Comparison of ENCODE assay signal across 14 mouse cellular contexts in the genomic region with DNA sequence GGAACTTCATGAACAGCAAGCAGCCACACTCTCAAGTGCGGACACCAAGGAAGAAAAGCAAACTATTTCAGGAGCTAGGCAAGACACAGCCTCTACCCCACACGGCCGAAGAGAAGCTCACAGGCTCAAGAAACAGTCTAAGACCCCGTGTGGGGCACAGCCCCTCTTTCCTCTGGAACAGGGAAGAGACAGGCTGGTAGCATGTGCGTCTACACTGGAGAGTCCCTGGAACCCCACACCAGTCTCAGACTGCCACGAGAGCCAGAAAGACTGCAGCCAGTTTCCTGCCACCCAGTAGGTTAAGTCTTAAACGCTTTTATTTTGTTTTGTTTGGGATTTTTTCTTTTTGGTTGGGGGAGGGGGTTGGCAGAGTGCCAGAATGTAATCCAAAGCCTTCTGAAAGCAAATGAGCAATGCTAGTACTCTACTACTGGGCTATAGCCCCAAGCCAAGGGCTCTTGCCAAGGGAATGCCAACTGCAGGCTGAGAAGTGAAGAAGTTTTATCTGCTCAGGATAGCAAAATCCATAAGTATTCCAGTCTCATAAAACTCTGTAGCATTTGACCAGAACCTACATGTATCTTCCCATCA. TPM values are rescaled to one million over a fixed set of nuclear protein-coding genes. Genes with fewer than 3 reads are reported as not detected.
DNase-seq lines count a peak whose midpoint lies in the region; ATAC-seq lines count a peak whose summit lies in the region.
"Had no signal": no experiment of that assay in that cellular context is flagged by ENCODE, and none has a peak within 500 bp of the region (broad histone marks: within the 10 kb centered on the region; RNA-seq: fewer than 3 reads in every experiment).

No protein-coding gene starts in this region.

- H3K9me3 ChIP-seq in forebrain, embryonic 13.5 days (replicated peaks): no peaks in the 10 kb centered on the region
- H3K9me3 ChIP-seq in forebrain, embryonic 12.5 days: no peaks in the 10 kb centered on the region
- H3K9me3 ChIP-seq: kidney, embryonic 15.5 days had no signal

- H3K9ac ChIP-seq in forebrain, embryonic 13.5 days: no peak overlapping the region
- H3K9ac ChIP-seq in forebrain, embryonic 12.5 days: no peak overlapping the region
- H3K9ac ChIP-seq: kidney, embryonic 15.5 days had no signal

- H3K4me2 ChIP-seq in forebrain, embryonic 13.5 days: no peak overlapping the region
- H3K4me2 ChIP-seq in forebrain, embryonic 12.5 days: no peak overlapping the region
- H3K4me2 ChIP-seq: kidney, embryonic 15.5 days had no signal

- 46% methylated on average over 7 of the region's 7 CpGs for WGBS in forebrain, embryonic 13.5 days
- WGBS in forebrain, embryonic 12.5 days: 75% methylated on average over 7 of the region's 7 CpGs

- H3K27me3 ChIP-seq in forebrain, embryonic 13.5 days: no peaks in the 10 kb centered on the region
- no peaks in the 10 kb centered on the region for H3K27me3 ChIP-seq in forebrain, embryonic 12.5 days
- H3K27me3 ChIP-seq: kidney, embryonic 15.5 days had no signal

- peak; percentile 23 for DNase-seq in kidney, postnatal 14 days
- no peak for DNase-seq in kidney, adult 9 months
- peak; percentile 46 for DNase-seq in right cerebral cortex, postnatal 4 days
- no peak for DNase-seq in right cerebral cortex, adult 2 months (ENCODE audit: low spot score in 2 of 2)
- no peak for DNase-seq in MN1 (ENCODE audit: low spot score)
- no peak for DNase-seq in embryo, embryonic 10.5 days (ENCODE audit: low spot score)
- DNase-seq: heart, postnatal 36 days; liver; thymus, postnatal 36 days had no signal

- peaks cover 14% of the 10 kb centered on the region for H3K4me1 ChIP-seq in forebrain, embryonic 13.5 days
- peaks cover 5% of the 10 kb centered on the region; the same call in 1 of the 2 replicates for H3K4me1 ChIP-seq in forebrain, embryonic 12.5 days

- ATAC-seq in forebrain, embryonic 13.5 days: peak; percentile 70; the same call in 1 of the 2 replicates
- ATAC-seq in forebrain, embryonic 12.5 days (ENCODE audit: low FRiP score): no peak

- H3K36me3 ChIP-seq in forebrain, embryonic 13.5 days (ENCODE audit: poor library complexity, severe bottlenecking): peaks cover 94% of the 10 kb centered on the region
- H3K36me3 ChIP-seq in forebrain, embryonic 12.5 days (replicated peaks): peaks cover 86% of the 10 kb centered on the region

- H3K27ac ChIP-seq in forebrain, embryonic 13.5 days: peak overlapping the region; percentile 20; the same call in 1 of the 2 replicates
- H3K27ac ChIP-seq in forebrain, embryonic 12.5 days: no peak overlapping the region
- H3K27ac ChIP-seq: kidney, embryonic 15.5 days had no signal

- H3K4me3 ChIP-seq in forebrain, embryonic 13.5 days: no peak overlapping the region
- no peak overlapping the region for H3K4me3 ChIP-seq in forebrain, embryonic 12.5 days (replicated peaks)
- H3K4me3 ChIP-seq: erythroblast, embryonic 14.5 days; kidney, embryonic 15.5 days; myocyte had no signal

RNA-seq across cellular contexts. Expression of gene Ppil2, which starts 8.3 kb away (rescaled TPM):
- polyA plus RNA-seq in forebrain, embryonic 13.5 days (2015; fragmentation: Nextera tagmentation; extraction: Ambion mirVana): 153 and 165 TPM in 2 replicates
- 149 and 160 TPM in 2 replicates for polyA plus RNA-seq in forebrain, embryonic 12.5 days (2016; fragmentation: Nextera tagmentation; extraction: Ambion mirVana)

RNA-seq across cellular contexts. Expression of gene 2610318N02Rik, which starts 22.2 kb away (rescaled TPM):
- polyA plus RNA-seq in forebrain, embryonic 13.5 days (2015; fragmentation: Nextera tagmentation; extraction: Ambion mirVana): 64.8 and 67.9 TPM in 2 replicates
- polyA plus RNA-seq in forebrain, embryonic 12.5 days (2016; fragmentation: Nextera tagmentation; extraction: Ambion mirVana): 79.2 and 79.9 TPM in 2 replicates

RNA-seq across cellular contexts. Expression of gene Sdf2l1, which starts 29.5 kb away (rescaled TPM):
- polyA plus RNA-seq in forebrain, embryonic 13.5 days (2015; fragmentation: Nextera tagmentation; extraction: Ambion mirVana): 54.6 and 57.5 TPM in 2 replicates
- polyA plus RNA-seq in forebrain, embryonic 12.5 days (2016; fragmentation: Nextera tagmentation; extraction: Ambion mirVana): 63.8 and 66.3 TPM in 2 replicates

RNA-seq across cellular contexts. Expression of gene Ypel1, which starts 33.2 kb away (rescaled TPM):
- polyA plus RNA-seq in forebrain, embryonic 13.5 days (2015; fragmentation: Nextera tagmentation; extraction: Ambion mirVana): 145 and 151 TPM in 2 replicates
- 119 and 121 TPM in 2 replicates for polyA plus RNA-seq in forebrain, embryonic 12.5 days (2016; fragmentation: Nextera tagmentation; extraction: Ambion mirVana)

RNA-seq across cellular contexts. Expression of gene Ydjc, which starts 41.7 kb away (rescaled TPM):
- polyA plus RNA-seq in forebrain, embryonic 13.5 days (2015; fragmentation: Nextera tagmentation; extraction: Ambion mirVana): 11.1 and 12.8 TPM in 2 replicates
- 8.0 and 9.6 TPM in 2 replicates for polyA plus RNA-seq in forebrain, embryonic 12.5 days (2016; fragmentation: Nextera tagmentation; extraction: Ambion mirVana)

Comparison
In these comparisons a context has a peak if more than half of its experiments do, and no peak if none do; other contexts are left out.
1. DNase-seq: peak in kidney, postnatal 14 days (single experiment) and right cerebral cortex, postnatal 4 days (single experiment); none in kidney, adult 9 months (single experiment), right cerebral cortex, adult 2 months (0 of 2), MN1 (single experiment) and embryo, embryonic 10.5 days (single experiment).